Mouse (Mus musculus): ENCODE measurements at regions not wholly inside any gene's neighbourhood (a gene's known extent, or its start where the extent isn't known, plus 50 kb on each side); places are given as distances from the start of the nearest gene placed in this dataset.
A peak's percentile ranks its signal among the peaks of the same experiment; 100 is the strongest.

DNA sequence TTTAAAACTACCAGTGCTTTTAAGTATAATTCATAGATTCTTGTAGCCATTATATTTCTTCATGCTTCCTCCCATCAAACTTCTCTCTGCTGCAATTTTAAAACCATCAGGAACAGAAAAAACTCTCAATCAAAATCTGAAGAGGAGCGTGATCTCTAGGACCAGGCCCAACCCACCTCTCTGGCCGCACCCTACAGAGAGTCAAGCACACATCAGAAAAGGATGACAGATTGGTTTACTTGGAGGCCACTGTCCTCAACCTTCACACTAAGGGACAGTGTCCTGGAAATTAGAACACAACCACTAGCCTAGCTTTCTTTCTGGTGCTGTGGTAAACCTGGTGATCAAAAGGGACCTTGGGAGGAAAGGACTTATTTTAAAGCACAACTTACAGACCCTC lies 342.7 kb upstream of the Map3k7 start:
- Histone ChIP-seq H3K9me3 (replicated peaks) (no peaks in the 10 kb centered on the region), H3K27me3 (replicated peaks) (no peaks in the 10 kb centered on the region), H3K9ac (no peak overlapping the region), H3K36me3 (no peaks in the 10 kb centered on the region), H3K4me1 (replicated peaks) (peaks cover 6% of the 10 kb centered on the region; the same call in 1 of the 2 replicates), H3K4me2 (no peak overlapping the region), H3K27ac (ENCODE audit: poor library complexity, severe bottlenecking) (no peak overlapping the region), H3K4me3 (no peak overlapping the region)
- ATAC-seq (ENCODE audit: insufficient number of reproducible peaks, low FRiP score): no peak
- 85% methylated on average over 2 of the region's 2 CpGs for WGBS

DNA sequence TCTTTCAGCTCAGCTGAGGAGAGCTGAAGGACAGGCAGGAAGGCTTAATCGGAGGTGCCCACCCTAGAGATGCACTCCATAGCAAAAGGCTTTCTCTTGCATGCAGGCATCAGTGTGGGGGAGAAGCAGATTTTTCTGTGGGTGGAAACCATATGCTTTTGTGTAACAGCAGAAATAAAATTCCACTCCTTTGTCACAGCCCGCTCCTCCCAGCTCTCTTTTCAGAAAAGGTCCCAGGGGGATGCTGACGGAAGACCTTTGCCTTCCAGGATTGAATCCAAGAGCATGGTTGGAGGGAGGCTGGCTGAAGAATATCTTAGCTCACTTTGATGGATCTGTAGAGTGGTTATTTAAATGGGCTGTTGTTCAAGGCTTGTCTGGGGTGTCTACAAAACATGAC lies 336.8 kb upstream of the Map3k7 start:
- no peak for ATAC-seq (ENCODE audit: insufficient number of reproducible peaks, low FRiP score)
- Histone ChIP-seq H3K4me3 (no peak overlapping the region), H3K4me1 (replicated peaks) (no peaks in the 10 kb centered on the region), H3K27me3 (replicated peaks) (no peaks in the 10 kb centered on the region), H3K9ac (no peak overlapping the region), H3K36me3 (no peaks in the 10 kb centered on the region), H3K9me3 (replicated peaks) (no peaks in the 10 kb centered on the region), H3K4me2 (no peak overlapping the region), H3K27ac (ENCODE audit: poor library complexity, severe bottlenecking) (no peak overlapping the region)
- WGBS: 74% methylated on average over 3 of the region's 3 CpGs

DNA sequence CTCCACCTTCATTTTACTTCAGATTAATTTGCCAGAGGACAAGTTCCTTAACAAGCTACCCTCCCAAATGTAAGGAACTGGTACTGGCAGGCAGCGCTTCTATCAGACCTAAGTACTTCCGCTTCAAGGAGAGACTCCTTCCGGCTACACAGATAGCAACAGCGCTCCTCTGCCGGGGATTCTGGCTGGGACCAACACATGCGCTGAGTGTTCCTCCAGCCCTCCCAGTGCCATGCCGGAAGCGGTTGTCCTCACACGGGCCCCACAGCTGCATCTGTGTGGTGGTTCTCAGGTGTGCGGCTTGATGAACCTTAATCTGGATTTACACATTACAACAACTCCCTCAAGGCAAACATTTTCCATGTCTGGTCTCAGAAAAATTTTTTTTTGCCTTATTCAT lies 336.1 kb upstream of the Map3k7 start:
- Histone ChIP-seq H3K27me3 (replicated peaks) (no peaks in the 10 kb centered on the region), H3K27ac (ENCODE audit: poor library complexity, severe bottlenecking) (no peak overlapping the region), H3K4me3 (no peak overlapping the region), H3K36me3 (no peaks in the 10 kb centered on the region), H3K9ac (no peak overlapping the region), H3K4me2 (no peak overlapping the region), H3K4me1 (replicated peaks) (no peaks in the 10 kb centered on the region), H3K9me3 (replicated peaks) (no peaks in the 10 kb centered on the region)
- ATAC-seq (ENCODE audit: insufficient number of reproducible peaks, low FRiP score): no peak
- WGBS: 74% methylated on average over 10 of the region's 10 CpGs

DNA sequence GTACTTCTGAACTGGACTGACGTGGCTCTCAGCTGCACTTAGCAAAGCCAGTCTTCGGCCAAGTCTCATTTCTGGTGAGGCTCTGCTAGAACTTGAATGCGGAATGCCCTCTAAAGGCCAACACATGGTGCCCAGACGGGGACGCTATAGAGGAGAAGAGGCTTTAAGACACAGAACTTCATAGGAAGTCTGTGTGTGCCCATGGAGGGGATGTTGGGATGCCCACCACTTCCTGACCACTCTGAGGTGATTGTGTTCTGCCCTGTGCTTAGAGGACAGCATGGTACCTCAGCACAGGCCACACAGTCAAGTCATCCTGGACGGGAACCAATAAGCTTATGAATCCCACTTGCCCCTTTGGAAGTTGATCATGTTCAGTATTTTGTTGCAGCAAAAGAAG lies 325.3 kb upstream of the Map3k7 start:
- H3K9ac ChIP-seq: no peak overlapping the region
- 84% methylated on average over 6 of the region's 6 CpGs for WGBS

DNA sequence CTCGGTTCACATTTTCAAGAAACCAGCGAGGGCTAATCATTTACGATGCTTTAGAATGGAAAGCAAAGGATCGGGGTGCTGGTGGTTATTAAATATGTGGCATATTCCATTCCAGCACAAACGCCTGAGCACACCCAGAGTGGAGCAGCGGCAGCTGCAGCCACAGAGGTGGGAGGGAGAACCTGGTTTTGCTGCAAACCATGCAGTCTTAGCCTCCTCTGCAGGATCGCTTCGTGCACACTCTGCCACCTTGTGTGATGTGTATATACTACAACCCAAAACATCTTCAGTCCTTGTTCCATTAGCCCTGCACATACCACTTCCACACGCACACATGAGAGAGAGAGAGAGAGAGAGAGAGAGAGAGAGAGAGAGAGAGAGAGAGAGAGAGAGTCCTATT lies 321.7 kb upstream of the Map3k7 start:
- H3K27me3 ChIP-seq (replicated peaks): no peaks in the 10 kb centered on the region
- peak; percentile 84 for ATAC-seq (ENCODE audit: insufficient number of reproducible peaks, low FRiP score)
- H3K9me3 ChIP-seq (replicated peaks): no peaks in the 10 kb centered on the region
- 52% methylated on average over 9 of the region's 9 CpGs for WGBS
- H3K4me3 ChIP-seq: no peak overlapping the region
- no peaks in the 10 kb centered on the region for H3K4me1 ChIP-seq (replicated peaks)
- no peaks in the 10 kb centered on the region for H3K36me3 ChIP-seq
- no peak overlapping the region for H3K4me2 ChIP-seq
- no peak overlapping the region for H3K27ac ChIP-seq (ENCODE audit: poor library complexity, severe bottlenecking)
- no peak overlapping the region for H3K9ac ChIP-seq

More for the DNA sequence above, 325.3 kb upstream of the Map3k7 start:
- no peak for ATAC-seq (ENCODE audit: insufficient number of reproducible peaks, low FRiP score)
- Histone ChIP-seq H3K4me1 (replicated peaks) (no peaks in the 10 kb centered on the region), H3K4me3 (no peak overlapping the region), H3K4me2 (no peak overlapping the region), H3K27me3 (replicated peaks) (no peaks in the 10 kb centered on the region), H3K9me3 (replicated peaks) (no peaks in the 10 kb centered on the region), H3K36me3 (no peaks in the 10 kb centered on the region), H3K27ac (ENCODE audit: poor library complexity, severe bottlenecking) (peak overlapping the region; percentile 8; the same call in 1 of the 2 replicates)

DNA sequence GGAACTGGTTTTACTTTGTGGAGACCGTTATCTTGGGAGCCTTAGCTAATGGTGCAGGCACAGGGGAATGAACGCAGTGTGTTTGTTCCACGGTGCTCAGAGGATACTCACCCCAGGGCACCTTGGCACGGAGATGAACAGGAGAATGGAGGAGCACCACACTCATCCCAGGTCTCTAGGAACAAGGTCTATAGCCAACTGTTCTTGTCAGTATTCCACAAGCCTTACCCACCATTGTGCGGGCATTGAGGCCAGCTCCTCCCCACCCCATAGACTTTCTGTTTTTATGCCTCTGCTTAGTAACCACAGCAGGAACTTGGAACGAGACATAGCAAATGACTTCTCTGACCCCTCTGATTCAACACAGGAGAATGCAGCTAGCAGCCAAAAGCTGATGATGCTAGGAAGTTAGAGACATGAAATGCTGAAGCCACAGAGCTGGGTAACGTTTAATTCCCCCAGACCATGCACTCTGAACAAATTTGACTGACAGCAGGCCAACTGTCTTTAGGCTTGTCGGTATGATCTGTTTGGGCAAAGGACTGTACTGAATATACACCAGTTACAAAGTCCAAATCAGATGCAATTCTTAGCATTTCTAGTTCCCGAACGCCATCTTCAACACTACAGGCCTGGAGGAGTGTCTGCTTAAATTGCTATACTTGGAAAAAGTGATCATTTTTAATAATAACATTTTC lies 321.2 kb upstream of the Map3k7 start:
- H3K4me1 ChIP-seq (replicated peaks): no peaks in the 10 kb centered on the region
- H3K9me3 ChIP-seq (replicated peaks): no peaks in the 10 kb centered on the region
- no peak overlapping the region for H3K4me3 ChIP-seq
- WGBS: 68% methylated on average over 10 of the region's 10 CpGs
- H3K9ac ChIP-seq: no peak overlapping the region
- H3K4me2 ChIP-seq: no peak overlapping the region
- no peaks in the 10 kb centered on the region for H3K36me3 ChIP-seq
- H3K27ac ChIP-seq (ENCODE audit: poor library complexity, severe bottlenecking): no peak overlapping the region; the same call in 1 of the 2 replicates
- no peaks in the 10 kb centered on the region for H3K27me3 ChIP-seq (replicated peaks)
- 0 out of 2 replicates have a peak, but pooled peaks have one; percentile 42 for ATAC-seq (ENCODE audit: insufficient number of reproducible peaks, low FRiP score)

DNA sequence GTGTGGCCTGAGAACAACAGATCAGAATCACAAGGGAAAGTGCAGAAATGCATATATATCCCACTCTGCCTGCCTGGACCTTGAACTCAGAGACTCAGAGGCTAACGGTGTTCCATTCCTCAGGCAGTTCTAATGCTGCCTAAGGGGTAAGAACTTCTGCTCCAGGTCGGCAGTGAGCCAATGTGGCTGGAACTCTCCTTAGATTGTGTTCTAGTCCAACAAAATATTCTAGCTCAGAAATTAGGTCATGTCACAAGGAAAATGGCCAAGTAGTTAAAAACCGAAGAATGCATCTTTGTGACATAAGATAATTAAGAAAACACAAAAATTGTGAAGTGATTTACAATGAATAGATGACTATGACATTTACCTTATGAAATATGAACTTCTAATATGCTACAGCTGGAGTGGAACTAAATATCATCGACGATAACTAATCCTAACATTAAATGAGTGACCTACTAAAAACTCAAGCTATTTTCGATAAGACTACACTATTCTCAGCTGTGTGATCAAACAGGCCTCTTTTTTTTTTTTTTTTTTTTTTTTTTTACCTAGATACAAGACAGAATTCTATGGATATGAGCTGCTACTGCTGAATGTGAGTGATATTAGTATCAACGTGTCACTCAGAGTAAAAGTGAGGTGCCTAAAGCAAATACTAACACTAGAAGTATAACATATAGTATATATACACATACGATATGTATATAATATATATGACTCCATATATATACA lies 315.1 kb upstream of the Map3k7 start:
- no peaks in the 10 kb centered on the region for H3K36me3 ChIP-seq
- H3K4me2 ChIP-seq: no peak overlapping the region
- no peak overlapping the region for H3K27ac ChIP-seq (ENCODE audit: poor library complexity, severe bottlenecking)
- H3K4me3 ChIP-seq: no peak overlapping the region
- no peak overlapping the region for H3K9ac ChIP-seq
- H3K27me3 ChIP-seq (replicated peaks): no peaks in the 10 kb centered on the region
- 84% methylated on average over 8 of the region's 8 CpGs for WGBS
- H3K9me3 ChIP-seq (replicated peaks): no peaks in the 10 kb centered on the region
- H3K4me1 ChIP-seq (replicated peaks): no peaks in the 10 kb centered on the region
- no peak for ATAC-seq (ENCODE audit: insufficient number of reproducible peaks, low FRiP score)

DNA sequence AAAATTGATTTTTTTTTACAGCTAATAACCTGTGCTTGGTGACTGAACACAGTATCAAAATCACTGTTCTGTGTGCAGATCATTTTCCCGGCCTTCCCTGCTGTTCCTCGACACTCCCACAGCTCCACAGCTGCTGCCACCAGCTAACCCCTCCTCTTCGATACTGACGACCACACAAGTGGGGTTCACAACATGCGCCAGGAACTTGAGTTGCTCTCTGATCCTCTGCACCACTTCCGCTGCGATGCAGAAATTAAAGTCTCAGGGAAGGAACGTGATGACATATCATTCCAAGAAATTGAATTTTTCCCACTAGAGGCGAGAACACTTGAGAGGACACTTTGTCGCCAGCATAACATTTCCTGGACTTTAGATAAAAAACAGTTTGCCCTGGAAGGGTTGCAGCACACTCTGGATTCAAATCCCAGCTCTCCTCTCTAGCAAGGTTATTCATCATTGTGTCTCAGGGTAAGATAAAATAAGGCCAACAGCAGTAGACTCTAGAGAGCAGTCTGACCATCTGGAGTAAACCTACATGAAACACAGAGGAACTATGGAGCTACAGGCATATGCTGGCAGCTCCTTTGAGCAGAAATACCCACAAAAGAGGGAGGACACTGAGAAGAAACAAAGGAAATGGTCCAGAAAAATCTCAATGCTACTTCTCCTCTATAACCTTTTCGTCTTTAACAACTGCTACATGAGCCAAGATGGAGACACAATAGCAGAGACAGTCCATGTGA lies 308.4 kb upstream of the Map3k7 start:
- no peaks in the 10 kb centered on the region for H3K9me3 ChIP-seq (replicated peaks)
- 56% methylated on average over 11 of the region's 11 CpGs for WGBS
- H3K36me3 ChIP-seq: no peaks in the 10 kb centered on the region
- no peak overlapping the region for H3K4me2 ChIP-seq
- H3K4me3 ChIP-seq: no peak overlapping the region
- H3K27me3 ChIP-seq (replicated peaks): no peaks in the 10 kb centered on the region
- ATAC-seq (ENCODE audit: insufficient number of reproducible peaks, low FRiP score): no peak
- no peak overlapping the region for H3K9ac ChIP-seq
- H3K27ac ChIP-seq (ENCODE audit: poor library complexity, severe bottlenecking): 0 out of 2 replicates have a peak overlapping the region, but pooled peaks have one; percentile 1
- H3K4me1 ChIP-seq (replicated peaks): peaks cover 4% of the 10 kb centered on the region; the same call in 1 of the 2 replicates

DNA sequence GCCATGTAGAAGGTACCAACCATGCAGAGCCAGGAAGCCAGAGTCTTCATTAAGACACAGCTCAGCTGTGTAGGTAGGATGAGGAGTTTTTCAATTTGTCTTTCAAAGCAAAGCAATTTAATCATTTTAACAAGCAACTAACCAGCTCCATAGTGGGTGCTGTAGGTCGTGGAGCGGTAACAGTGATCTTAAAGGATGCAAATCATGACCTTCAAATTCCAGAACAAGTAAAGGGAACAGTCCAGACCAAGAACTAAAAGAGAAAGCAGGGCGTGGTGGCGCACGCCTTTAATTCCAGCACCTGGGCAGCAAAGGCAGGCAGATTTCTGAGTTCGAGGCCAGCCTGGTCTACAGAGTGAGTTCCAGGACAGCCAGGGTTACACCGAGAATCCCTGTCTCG lies 307.8 kb upstream of the Map3k7 start:
- Histone ChIP-seq H3K9ac (no peak overlapping the region), H3K27me3 (replicated peaks) (no peaks in the 10 kb centered on the region), H3K4me1 (replicated peaks) (peaks cover 8% of the 10 kb centered on the region), H3K4me3 (no peak overlapping the region), H3K9me3 (replicated peaks) (no peaks in the 10 kb centered on the region), H3K27ac (ENCODE audit: poor library complexity, severe bottlenecking) (no peak overlapping the region), H3K36me3 (no peaks in the 10 kb centered on the region), H3K4me2 (no peak overlapping the region)
- WGBS: 90% methylated on average over 8 of the region's 8 CpGs
- no peak for ATAC-seq (ENCODE audit: insufficient number of reproducible peaks, low FRiP score)

DNA sequence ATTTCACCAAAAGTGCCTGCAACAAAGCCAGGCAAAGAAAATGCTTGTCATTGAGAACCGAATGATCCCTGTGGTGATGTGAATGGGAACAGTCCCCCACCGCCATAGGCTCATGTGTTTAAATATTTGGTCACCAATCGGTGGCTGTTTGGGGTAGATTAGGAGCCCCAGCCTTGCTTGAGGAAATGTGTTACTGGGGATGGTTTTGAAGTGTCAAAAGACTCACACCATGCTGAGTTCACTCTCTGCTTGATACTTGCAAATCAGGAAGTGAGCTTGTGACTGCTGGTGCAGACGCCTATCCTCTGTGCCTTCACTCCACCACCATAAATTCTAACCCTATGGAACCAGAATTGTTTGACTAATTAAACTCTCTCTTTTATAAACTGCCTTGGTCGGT lies 305.1 kb upstream of the Map3k7 start:
- no peak overlapping the region for H3K27ac ChIP-seq (ENCODE audit: poor library complexity, severe bottlenecking)
- no peaks in the 10 kb centered on the region for H3K27me3 ChIP-seq (replicated peaks)
- no peaks in the 10 kb centered on the region for H3K9me3 ChIP-seq (replicated peaks)
- H3K9ac ChIP-seq: no peak overlapping the region
- 59% methylated on average over 5 of the region's 5 CpGs for WGBS
- peaks cover 21% of the 10 kb centered on the region for H3K4me1 ChIP-seq (replicated peaks)
- H3K36me3 ChIP-seq: no peaks in the 10 kb centered on the region
- H3K4me3 ChIP-seq: no peak overlapping the region
- no peak for ATAC-seq (ENCODE audit: insufficient number of reproducible peaks, low FRiP score)
- no peak overlapping the region for H3K4me2 ChIP-seq

DNA sequence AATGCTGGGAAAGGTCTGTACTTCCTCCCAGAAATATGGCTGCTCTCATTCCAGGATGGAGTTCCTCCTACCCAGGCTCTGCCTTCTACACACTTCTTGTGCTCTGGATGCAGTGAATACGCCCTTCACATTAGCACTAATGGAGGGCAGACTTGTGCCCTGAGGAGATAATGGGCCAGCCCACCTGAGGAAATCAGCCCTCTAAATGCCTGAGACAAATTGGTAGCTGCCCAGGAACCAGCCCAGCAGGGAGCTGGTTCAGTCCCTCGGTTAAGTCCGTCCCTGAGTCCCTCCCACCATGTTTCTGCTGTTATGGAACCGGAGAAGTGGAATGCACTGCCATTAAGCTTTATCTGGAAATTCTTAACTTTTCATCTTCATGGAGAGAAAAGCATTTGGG lies 303.0 kb upstream of the Map3k7 start:
- H3K27me3 ChIP-seq (replicated peaks): no peaks in the 10 kb centered on the region
- WGBS: 40% methylated on average over 4 of the region's 4 CpGs
- no peak for ATAC-seq (ENCODE audit: insufficient number of reproducible peaks, low FRiP score)
- no peak overlapping the region for H3K4me3 ChIP-seq
- no peak overlapping the region for H3K9ac ChIP-seq
- H3K27ac ChIP-seq (ENCODE audit: poor library complexity, severe bottlenecking): no peak overlapping the region
- no peaks in the 10 kb centered on the region for H3K9me3 ChIP-seq (replicated peaks)
- H3K36me3 ChIP-seq: no peaks in the 10 kb centered on the region
- H3K4me1 ChIP-seq (replicated peaks): peaks cover 21% of the 10 kb centered on the region
- no peak overlapping the region for H3K4me2 ChIP-seq
